In genomic region chr2:84032505-84032904, GRCm38 (mm10) we compare ENCODE assay signal across 25 mouse cellular contexts. TPM values are rescaled to one million over a fixed set of nuclear protein-coding genes. Genes with fewer than 3 reads are reported as not detected.
"Had no signal": no experiment of that assay in that cellular context is flagged by ENCODE, and none has a peak within 500 bp of the region (broad histone marks: within the 10 kb centered on the region; RNA-seq: fewer than 3 reads in every experiment).

No protein-coding gene starts in this region.

- H3K4me3 ChIP-seq: layer of hippocampus, adult 2 months; liver, embryonic 13.5 days had no signal

- H3K9me3 ChIP-seq: liver, embryonic 13.5 days had no signal

- H3K4me1 ChIP-seq: liver, embryonic 13.5 days had no signal

- H3K4me2 ChIP-seq: liver, embryonic 13.5 days; midbrain, embryonic 11.5 days had no signal

- ATAC-seq: intestine, embryonic 16.5 days had no signal

- DNase-seq: kidney, adult 18-20 months; kidney, adult 9 months; kidney, postnatal 25 days; layer of hippocampus, adult 9-11 months; liver, embryonic 13.5 days; lung, adult 2 months; lung, postnatal 14 days; lung, postnatal 4 days; midbrain, embryonic 14.5 days; thymus, postnatal 25 days had no signal

- H3K9ac ChIP-seq: liver, embryonic 13.5 days had no signal

- H3K27ac ChIP-seq: kidney, postnatal 0 days; layer of hippocampus, adult 2 months; liver, embryonic 13.5 days; stomach, postnatal 0 days had no signal

- H3K27me3 ChIP-seq: liver, embryonic 13.5 days had no signal

- H3K36me3 ChIP-seq: liver, embryonic 13.5 days had no signal

RNA-seq across cellular contexts. Expression of gene Gm13691, which starts 42.2 kb away (rescaled TPM):
- polyA plus RNA-seq: intestine, embryonic 16.5 days; kidney, postnatal 0 days; large intestine, adult 2 months; limb, embryonic 11.5 days; liver, adult 2 months; liver, embryonic 13.5 days; liver, embryonic 16.5 days; lung, adult 2 months; lung, embryonic 16.5 days; midbrain, embryonic 11.5 days; midbrain, embryonic 14.5 days; midbrain, postnatal 0 days; neural tube, embryonic 11.5 days; neural tube, embryonic 14.5 days; stomach, embryonic 14.5 days; stomach, postnatal 0 days; thymus, postnatal 0 days had no signal

RNA-seq across cellular contexts. Expression of gene Gm13697, which starts 48.0 kb away (rescaled TPM):
- polyA plus RNA-seq: intestine, embryonic 16.5 days; kidney, postnatal 0 days; large intestine, adult 2 months; limb, embryonic 11.5 days; liver, adult 2 months; liver, embryonic 13.5 days; liver, embryonic 16.5 days; lung, adult 2 months; lung, embryonic 16.5 days; midbrain, embryonic 11.5 days; midbrain, embryonic 14.5 days; midbrain, postnatal 0 days; neural tube, embryonic 11.5 days; neural tube, embryonic 14.5 days; stomach, embryonic 14.5 days; stomach, postnatal 0 days; thymus, postnatal 0 days had no signal

RNA-seq across cellular contexts. Expression of gene Gm13694, which starts 53.8 kb away (rescaled TPM):
- polyA plus RNA-seq: intestine, embryonic 16.5 days; kidney, postnatal 0 days; large intestine, adult 2 months; limb, embryonic 11.5 days; liver, adult 2 months; liver, embryonic 13.5 days; liver, embryonic 16.5 days; lung, adult 2 months; lung, embryonic 16.5 days; midbrain, embryonic 11.5 days; midbrain, embryonic 14.5 days; midbrain, postnatal 0 days; neural tube, embryonic 11.5 days; neural tube, embryonic 14.5 days; stomach, embryonic 14.5 days; stomach, postnatal 0 days; thymus, postnatal 0 days had no signal

RNA-seq across cellular contexts. Expression of gene Gm13696, which starts 59.6 kb away (rescaled TPM):
- polyA plus RNA-seq: intestine, embryonic 16.5 days; kidney, postnatal 0 days; large intestine, adult 2 months; limb, embryonic 11.5 days; liver, adult 2 months; liver, embryonic 13.5 days; liver, embryonic 16.5 days; lung, adult 2 months; lung, embryonic 16.5 days; midbrain, embryonic 11.5 days; midbrain, embryonic 14.5 days; midbrain, postnatal 0 days; neural tube, embryonic 11.5 days; neural tube, embryonic 14.5 days; stomach, embryonic 14.5 days; stomach, postnatal 0 days; thymus, postnatal 0 days had no signal
